Mouse (Mus musculus) skeletal muscle tissue, postnatal 0 days (tissue): ENCODE results near the gene Fdps. TPM values are rescaled to one million over a fixed set of nuclear protein-coding genes. Genes with fewer than 3 reads are reported as not detected.

Experiments used
- polyA plus RNA-seq: library from polyadenylated mRNA; unstranded; fragments of >200 nt; fragmentation: Nextera tagmentation; extraction: Ambion mirVana; gene quantifications from 2 replicates; pipeline ENCODE4 v1.2.1, GENCODE M21; 2015

Fdps gene
- polyA plus RNA-seq = 67.5 and 85.5 TPM in 2 replicates

DNA sequence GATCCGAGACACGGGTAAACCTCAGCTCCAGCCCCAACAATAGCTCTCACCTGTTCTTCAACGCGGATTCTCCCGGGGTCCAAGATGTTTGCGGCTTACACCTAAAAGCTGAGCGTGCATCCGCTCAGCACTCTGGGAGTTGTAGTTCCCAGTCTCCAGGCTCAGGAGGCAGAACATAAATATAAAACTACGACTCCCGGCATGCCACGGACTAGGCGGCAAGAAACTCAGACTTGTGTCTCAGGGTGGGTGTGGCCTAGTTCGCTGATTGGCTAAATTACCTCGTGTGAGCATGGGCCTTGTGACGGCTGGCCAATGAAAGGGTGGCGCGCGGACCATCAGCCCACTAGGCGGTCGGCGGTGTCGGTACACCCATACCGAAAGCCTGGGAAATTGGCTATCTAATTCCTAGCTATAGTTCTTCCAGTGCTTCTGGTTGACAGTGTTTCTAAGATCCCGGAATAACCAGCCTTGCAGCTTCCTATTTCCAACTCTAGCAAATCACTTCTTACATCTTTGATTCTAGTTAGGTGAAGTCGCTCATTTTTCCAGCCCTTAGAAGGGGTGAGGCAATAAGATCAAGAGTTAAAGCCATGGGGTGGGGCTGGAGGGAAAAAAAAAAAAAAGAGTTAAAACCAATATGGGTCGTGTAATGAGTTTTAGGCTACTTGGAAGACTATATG is at the start of gene Fdps:
TSS of gene Fdps (minus strand) at position 148 of the 683 bp plus-strand sequence.

DNA sequence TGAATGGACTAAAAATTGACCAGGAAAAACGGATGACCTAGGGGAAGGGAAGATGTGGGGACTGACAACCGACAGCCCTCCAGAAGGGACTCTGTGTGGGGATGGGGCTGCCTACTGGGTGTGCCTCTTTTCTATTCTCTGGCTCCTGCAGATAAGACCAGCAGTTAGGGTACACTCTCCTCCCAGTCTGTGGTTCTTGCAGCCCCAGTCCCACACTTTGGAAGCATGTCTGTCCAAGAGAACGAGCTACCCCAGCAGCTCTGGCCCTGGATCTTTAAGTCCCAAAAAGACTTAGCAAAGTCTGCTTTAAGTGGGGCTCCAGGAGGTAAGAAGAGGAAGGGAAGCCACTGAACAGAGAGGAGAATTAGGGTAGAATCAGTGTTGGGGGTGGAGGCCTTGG is 34.2 kb upstream of the Fdps start, which contains the start of gene Pklr:
TSS of gene Pklr (plus strand) at position 185 of the 400 bp plus-strand sequence.

GRCm38 (mm10) chr3:89100811-89101210 is 948 bp downstream of the Fdps start, which contains the start of gene Gm43738:
Gm43738 (minus strand) TSS chr3:89101099.

GRCm38 (mm10) chr3:89093175-89093574 is 8.6 kb downstream of the Fdps start, which contains the start of gene Rusc1:
Rusc1 (minus strand) TSS chr3:89093311.

Other genes with a start within 250 kb of the Fdps start
- 36.3 and 39.4 TPM in 2 replicates for gene Msto1, start 188.0 kb downstream of the Fdps start, polyA plus RNA-seq
- 9.1 and 9.2 TPM in 2 replicates for gene Ash1l, start 151.3 kb downstream of the Fdps start, polyA plus RNA-seq
- gene Dap3, start 150.8 kb downstream of the Fdps start, polyA plus RNA-seq = 80.8 and 94.1 TPM in 2 replicates
- gene Rusc1, start 8.6 kb downstream of the Fdps start, polyA plus RNA-seq = 8.6 and 9.6 TPM in 2 replicates
- gene Gm43738, start 860 bp downstream of the Fdps start, polyA plus RNA-seq = not detected in 2 replicates
- not detected in 2 replicates for gene Pklr, start 34.2 kb upstream of the Fdps start, polyA plus RNA-seq
- gene Hcn3, start 58.2 kb upstream of the Fdps start, polyA plus RNA-seq = 0.33 and 0.55 TPM in 2 replicates
- gene Clk2, start 62.8 kb upstream of the Fdps start, polyA plus RNA-seq = 9.4 and 10.4 TPM in 2 replicates
- 50.6 and 61.2 TPM in 2 replicates for gene Scamp3, start 75.5 kb upstream of the Fdps start, polyA plus RNA-seq
- 11.7 and 11.8 TPM in 2 replicates for gene Fam189b, start 81.2 kb upstream of the Fdps start, polyA plus RNA-seq
- 25.1 and 27.4 TPM in 2 replicates for gene Gba, start 101.0 kb upstream of the Fdps start, polyA plus RNA-seq
- 61.7 and 72.4 TPM in 2 replicates for gene Thbs3, start 113.2 kb upstream of the Fdps start, polyA plus RNA-seq
- 116 and 132 TPM in 2 replicates for gene Mtx1, start 125.1 kb upstream of the Fdps start, polyA plus RNA-seq
- 0.44 and 0.60 TPM in 2 replicates for gene Muc1, start 127.1 kb upstream of the Fdps start, polyA plus RNA-seq
- gene Krtcap2, start 144.0 kb upstream of the Fdps start, polyA plus RNA-seq = 194 and 215 TPM in 2 replicates
- gene Trim46, start 144.3 kb upstream of the Fdps start, polyA plus RNA-seq = 0.13 and 0.15 TPM in 2 replicates
- gene Dpm3, start 157.4 kb upstream of the Fdps start, polyA plus RNA-seq = 89.6 and 97.0 TPM in 2 replicates
- gene Slc50a1, start 168.6 kb upstream of the Fdps start, polyA plus RNA-seq = 53.2 and 56.2 TPM in 2 replicates
- gene Efna1, start 179.2 kb upstream of the Fdps start, polyA plus RNA-seq = 21.7 and 22.7 TPM in 2 replicates
- 0.10 and 1.9 TPM in 2 replicates for gene Efna3, start 221.0 kb upstream of the Fdps start, polyA plus RNA-seq
- 2.1 and 2.3 TPM in 2 replicates for gene Efna4, start 236.1 kb upstream of the Fdps start, polyA plus RNA-seq
- 37.4 and 49.7 TPM in 2 replicates for gene Adam15, start 248.0 kb upstream of the Fdps start, polyA plus RNA-seq